Mouse (Mus musculus) liver, adult (tissue): ENCODE results near the gene Thada.

Experiments used
- GATA4 ChIP-seq: IDR thresholded peaks from 2 replicates; pipeline ENCODE4 v1.6.1; 2014; ENCODE audit warnings: mild to moderate bottlenecking, low read length; ENCODE audit not compliant: insufficient replicate concordance

The Thada gene

GRCm38 (mm10) chr17:84351912-84352789 lies 113.9 kb downstream of the Thada start:
- peak; percentile 88 for TF ChIP-seq GATA4

DNA sequence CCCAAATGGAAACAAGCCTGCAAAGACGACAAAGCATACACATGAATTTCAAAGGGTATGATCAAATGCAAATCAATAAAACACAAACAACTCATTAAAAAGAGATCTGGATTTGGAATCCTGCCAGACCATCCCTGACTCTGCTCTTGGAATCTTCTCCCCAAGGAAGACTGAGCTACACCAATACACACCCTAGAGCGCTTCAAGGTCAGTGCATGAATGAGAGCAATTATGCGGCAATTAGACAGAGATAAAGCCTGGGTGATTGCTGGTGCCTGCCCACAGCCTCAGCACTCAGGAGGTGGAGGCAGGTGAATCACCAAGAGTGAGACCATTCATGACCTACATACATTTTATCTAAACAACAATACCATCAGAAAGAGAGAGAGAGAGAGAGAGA lies 114.7 kb downstream of the Thada start:
- TF ChIP-seq GATA4 = no peak

DNA sequence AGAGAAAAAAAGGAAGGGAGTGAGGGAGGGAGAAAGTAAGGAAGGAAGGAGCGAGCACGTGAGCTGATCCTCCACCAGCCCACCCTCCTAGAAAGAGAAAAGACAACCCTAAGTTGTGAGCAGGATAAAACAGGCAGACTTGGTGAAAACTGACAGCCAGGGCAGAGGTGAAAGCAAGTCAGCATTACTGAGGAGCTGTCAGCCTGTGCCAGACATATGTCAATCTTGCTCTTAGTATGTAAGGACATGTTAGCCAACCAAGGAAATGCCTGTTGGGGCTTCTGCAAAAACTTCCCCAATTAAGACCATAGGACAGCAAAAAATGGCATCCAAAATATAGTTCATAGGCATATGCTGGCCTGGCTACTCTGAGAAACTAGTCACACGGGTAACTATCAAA lies 117.1 kb downstream of the Thada start:
- no peak for TF ChIP-seq GATA4

DNA sequence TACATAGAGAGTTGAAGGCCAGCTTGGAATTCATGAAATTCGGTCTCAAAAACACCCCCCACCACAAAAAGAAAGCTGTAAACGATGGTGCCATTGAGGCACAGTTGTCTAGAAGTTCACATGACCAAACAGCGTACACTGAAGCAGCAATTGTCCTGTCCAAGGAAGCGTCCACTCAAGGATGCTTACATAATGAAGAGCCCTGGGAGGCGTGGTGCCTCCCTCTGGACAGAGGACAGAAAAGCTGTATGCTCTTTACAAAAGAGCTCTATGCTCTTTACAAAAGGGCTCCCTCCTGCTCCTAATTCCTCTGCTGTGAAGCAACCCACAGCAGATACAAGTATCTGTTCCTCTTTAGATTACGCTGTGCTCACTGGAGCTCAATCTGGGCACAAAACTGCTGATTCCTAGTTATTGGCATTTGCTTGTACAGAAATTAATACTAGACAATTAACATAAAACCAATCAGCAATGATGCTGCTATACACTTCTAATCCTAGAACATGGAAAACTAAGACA lies 123.6 kb downstream of the Thada start:
- no peak for TF ChIP-seq GATA4

- TF ChIP-seq GATA4 = no peak
Measured at GRCm38 (mm10) chr17:84341686-84342085, 124.3 kb downstream of the Thada start.

GRCm38 (mm10) chr17:84340574-84340973 lies 125.4 kb downstream of the Thada start:
- no peak for TF ChIP-seq GATA4

GRCm38 (mm10) chr17:84335996-84336395 lies 130.0 kb downstream of the Thada start:
- TF ChIP-seq GATA4 = no peak

GRCm38 (mm10) chr17:84335076-84335475 lies 130.9 kb downstream of the Thada start:
- no peak for TF ChIP-seq GATA4

GRCm38 (mm10) chr17:84334241-84335014 lies 131.6 kb downstream of the Thada start:
- no peak for TF ChIP-seq GATA4

DNA sequence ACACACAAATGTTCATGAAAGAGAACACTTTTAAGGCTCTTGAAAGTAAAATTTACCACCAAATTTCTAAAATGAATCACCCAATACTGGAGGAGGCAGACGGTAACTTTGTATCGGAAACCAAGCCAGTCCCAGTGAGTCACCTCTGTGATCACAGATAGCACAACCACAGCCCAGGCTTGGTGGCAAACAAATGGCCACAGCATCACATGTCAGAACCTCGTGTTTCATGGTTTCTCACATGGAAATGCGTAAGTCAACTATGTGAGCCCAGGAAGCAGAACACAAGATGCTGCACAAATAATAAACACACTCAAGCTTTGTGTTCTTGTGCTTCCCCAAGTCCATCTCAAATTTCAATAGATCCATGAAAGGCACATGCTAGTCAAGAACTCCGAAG lies 133.1 kb downstream of the Thada start:
- TF ChIP-seq GATA4 = no peak

DNA sequence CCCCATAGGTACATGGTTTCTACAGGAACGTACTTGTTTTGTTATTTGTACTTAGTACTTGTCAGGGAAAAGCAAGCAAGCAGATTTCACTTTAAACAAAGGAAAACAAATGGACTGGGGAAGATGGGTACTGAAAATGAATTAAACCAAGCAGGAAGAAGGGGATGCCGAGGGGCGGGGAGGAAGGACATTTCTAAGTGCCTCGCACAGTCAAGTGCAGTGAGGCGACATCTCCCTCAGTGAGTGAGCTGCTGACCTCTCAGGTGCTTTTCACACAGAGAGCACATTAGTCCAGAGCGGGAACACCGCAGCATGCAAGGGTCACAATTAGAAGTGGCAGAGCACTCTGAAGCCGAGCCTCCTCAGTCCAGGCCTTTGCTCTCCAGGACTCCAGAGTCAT lies 135.0 kb downstream of the Thada start:
- TF ChIP-seq GATA4 = no peak

- no peak for TF ChIP-seq GATA4
Measured at GRCm38 (mm10) chr17:84330506-84330905, 135.5 kb downstream of the Thada start.

DNA sequence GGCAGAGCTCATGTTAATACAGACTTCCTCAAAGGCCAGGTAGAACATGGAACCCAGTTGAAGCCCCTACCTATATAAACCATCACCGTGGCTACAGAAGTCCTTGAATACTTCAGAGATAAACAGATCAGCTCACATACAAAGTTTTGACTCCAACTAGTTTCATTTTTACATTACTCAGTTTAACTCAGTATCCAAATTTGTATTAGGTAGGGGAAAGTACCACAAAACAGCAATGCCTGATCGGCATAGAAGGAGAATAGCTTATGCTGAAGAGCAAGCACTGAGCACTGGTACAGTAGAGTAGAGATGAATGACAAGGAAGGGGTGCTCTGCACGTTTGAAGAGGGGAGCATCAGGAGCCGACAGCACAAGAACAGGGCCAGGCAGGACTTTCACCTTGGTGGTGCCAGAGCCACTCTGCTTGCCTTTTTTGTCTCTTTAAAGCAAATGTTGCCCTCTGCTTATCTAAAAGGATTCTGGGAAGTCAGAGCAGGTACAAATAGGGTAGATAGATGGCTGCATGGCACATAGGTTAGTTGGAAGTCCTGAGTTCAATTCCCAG lies 136.0 kb downstream of the Thada start:
- no peak for TF ChIP-seq GATA4

GRCm38 (mm10) chr17:84328526-84328925 lies 137.5 kb downstream of the Thada start:
- TF ChIP-seq GATA4 = no peak

DNA sequence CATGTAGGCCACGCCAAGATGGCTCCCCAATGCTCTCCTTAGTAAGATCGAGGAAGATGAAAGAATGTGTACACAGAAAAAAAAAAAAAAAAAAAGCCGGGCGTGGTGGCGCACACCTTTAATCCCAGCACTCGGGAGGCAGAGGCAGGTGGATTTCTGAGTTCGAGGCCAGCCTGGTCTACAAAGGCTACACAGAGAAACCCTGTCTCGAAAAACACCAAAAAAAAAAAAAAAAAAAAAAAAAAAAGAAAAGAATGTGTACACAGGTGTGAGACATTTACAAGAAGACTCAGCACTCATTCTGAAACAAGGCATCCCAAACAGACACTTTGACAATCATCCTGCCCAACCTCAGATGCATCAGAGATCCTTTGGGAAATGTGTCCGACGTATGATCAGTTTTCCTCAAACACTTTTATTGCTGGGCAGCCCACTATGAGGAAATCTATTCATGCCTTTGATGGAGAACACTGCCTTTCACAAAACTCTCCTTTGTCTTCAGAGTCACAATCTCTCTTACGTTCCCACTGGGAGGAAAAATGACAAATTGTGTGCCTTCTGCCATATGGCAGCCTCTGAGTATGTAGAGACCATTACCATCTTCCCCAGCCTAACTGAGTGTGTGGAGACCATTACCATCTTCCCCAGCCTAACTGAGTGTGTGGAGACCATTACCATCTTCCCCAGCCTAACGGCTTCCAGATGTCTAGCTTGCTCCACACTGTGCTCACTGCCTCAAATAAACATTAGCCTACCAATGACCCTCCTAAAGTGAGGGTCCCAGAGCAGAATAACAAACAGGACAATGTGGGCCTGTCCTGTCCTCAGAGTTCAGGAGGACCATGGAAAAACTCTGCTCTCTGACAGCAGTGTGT lies 138.7 kb downstream of the Thada start:
- TF ChIP-seq GATA4 = no peak
